Mouse (Mus musculus) bone marrow, adult 2 months (tissue): ENCODE results near the gene Miox. TPM values are rescaled to one million over a fixed set of nuclear protein-coding genes. Genes with fewer than 3 reads are reported as not detected.

Experiments used
- H3K27ac ChIP-seq: fragments of 200-500 bp; 2 replicates; pipeline ENCODE4 v1.5.1; 2012; ENCODE audit warnings: low read depth, mild to moderate bottlenecking, control low read depth, inconsistent platforms, low read length; ENCODE audit not compliant: control insufficient read depth, poor library complexity, insufficient read depth
- H3K4me1 ChIP-seq: fragments of 200-500 bp; 2 replicates; pipeline ENCODE4 v1.6.1; 2011; ENCODE audit warnings: low read length; ENCODE audit not compliant: control insufficient read depth, insufficient read depth
- H3K4me3 ChIP-seq: fragments of 200-500 bp; replicated peaks from 2 replicates; pipeline ENCODE3; 2011; ENCODE audit warnings: mild to moderate bottlenecking, low read depth, low read length, control low read depth; ENCODE audit not compliant: control insufficient read depth
- CTCF ChIP-seq: fragments of 200-500 bp; IDR thresholded peaks from 2 replicates; pipeline ENCODE4 v1.5.1; 2011; ENCODE audit warnings: low read length, control low read depth; ENCODE audit not compliant: control insufficient read depth, insufficient read depth
- POLR2A ChIP-seq: fragments of 200-500 bp; IDR thresholded peaks from 2 replicates; pipeline ENCODE4 v1.6.1; 2011; ENCODE audit warnings: low read depth, mild to moderate bottlenecking, control low read depth, low read length, borderline replicate concordance; ENCODE audit not compliant: control insufficient read depth
- WGBS: fragments of 180-500 bp; shearing (Covaris S2); methylation state at CpG from one replicate; pipeline ENCODE4 v1.1.7; 2018; 5-methylcytosine and 5-hydroxymethylcytosine counted together
- polyA plus RNA-seq: library from polyadenylated mRNA; stranded (reverse); fragments of >200 nt; gene quantifications from 2 replicates; pipeline ENCODE4 v1.2.4, GENCODE M21; 2011; ENCODE audit warnings: low replicate concordance; ENCODE audit not compliant: missing spikeins, insufficient read depth, insufficient read length

Miox gene
- polyA plus RNA-seq, 1 experiment = 15.5 TPM

GRCm38 (mm10) chr15:89376040-89376439 is 41.8 kb downstream of the Miox start:
- no peak for TF ChIP-seq POLR2A
- no peak for TF ChIP-seq CTCF
- no peaks in the 10 kb centered on the region for H3K4me1 ChIP-seq
- 79% methylated on average over 7 of the region's 7 CpGs for WGBS
- H3K27ac ChIP-seq = no peak overlapping the region
- no peak overlapping the region for H3K4me3 ChIP-seq

GRCm38 (mm10) chr15:89376957-89377356 is 42.8 kb downstream of the Miox start, which contains the start of gene Tymp:
TSS of gene Tymp (minus strand) at chr15:89377039.
- Histone ChIP-seq H3K4me3 (no peak within 1 kb of the TSS), H3K27ac (no peak within 1 kb of the TSS), H3K4me1 (no peaks in the 10 kb centered on the region)
- TF ChIP-seq POLR2A = no peak
- no peak for TF ChIP-seq CTCF
- 86% methylated on average over 16 of the region's 16 CpGs for WGBS

- WGBS = 31% methylated on average over 18 of the region's 18 CpGs
- no peak overlapping the region for H3K27ac ChIP-seq
- TF ChIP-seq CTCF (no peak), POLR2A (no peak)
- no peaks in the 10 kb centered on the region for H3K4me1 ChIP-seq
- no peak overlapping the region for H3K4me3 ChIP-seq
Observed at GRCm38 (mm10) chr15:89377362-89377761, 43.2 kb downstream of the Miox start.

GRCm38 (mm10) chr15:89377938-89378828 is 44.0 kb downstream of the Miox start:
- Histone ChIP-seq H3K4me1 (no peaks in the 10 kb centered on the region), H3K4me3 (peak overlapping the region; percentile 2), H3K27ac (no peak overlapping the region)
- TF ChIP-seq CTCF (no peak), POLR2A (no peak)
- 12% methylated on average over 46 of the region's 46 CpGs for WGBS

GRCm38 (mm10) chr15:89378831-89379401 is 44.7 kb downstream of the Miox start, which contains the start of gene Odf3b:
TSS of gene Odf3b (minus strand) at chr15:89379282.
- WGBS = under 1% methylated on average over 33 of the region's 33 CpGs
- H3K4me1 ChIP-seq = no peaks in the 10 kb centered on the region
- peak within 1 kb of the TSS; percentile 2 for H3K4me3 ChIP-seq
- TF ChIP-seq POLR2A (no peak), CTCF (no peak)
- no peak within 1 kb of the TSS for H3K27ac ChIP-seq

GRCm38 (mm10) chr15:89379429-89379828 is 45.2 kb downstream of the Miox start:
- no peak for TF ChIP-seq POLR2A
- TF ChIP-seq CTCF = no peak
- Histone ChIP-seq H3K4me1 (no peaks in the 10 kb centered on the region), H3K27ac (no peak overlapping the region), H3K4me3 (no peak overlapping the region)
- WGBS = 6% methylated on average over 10 of the region's 10 CpGs

- 79% methylated on average over 7 of the region's 7 CpGs for WGBS
- no peak within 1 kb of the TSS for H3K4me3 ChIP-seq
- no peak within 1 kb of the TSS for H3K27ac ChIP-seq
- no peaks in the 10 kb centered on the region for H3K4me1 ChIP-seq
- no peak for TF ChIP-seq POLR2A
- no peak for TF ChIP-seq CTCF
Observed at GRCm38 (mm10) chr15:89384617-89385016, 50.4 kb downstream of the Miox start, which contains the start of gene Klhdc7b. TSS of gene Klhdc7b (plus strand) at chr15:89384917.

Other genes with a start within 250 kb of the Miox start
- 7.0 and 17.9 TPM in 2 replicates for gene Selenoo, start 245.3 kb upstream of the Miox start, polyA plus RNA-seq
- 10.0 and 31.9 TPM in 2 replicates for gene Tubgcp6, start 211.3 kb upstream of the Miox start, polyA plus RNA-seq
- 9.1 and 24.3 TPM in 2 replicates for gene Hdac10, start 205.7 kb upstream of the Miox start, polyA plus RNA-seq
- 6.1 and 14.6 TPM in 2 replicates for gene Mapk12, start 193.7 kb upstream of the Miox start, polyA plus RNA-seq
- 5.7 and 7.6 TPM in 2 replicates for gene Mapk11, start 184.8 kb upstream of the Miox start, polyA plus RNA-seq
- gene Plxnb2, start 153.6 kb upstream of the Miox start, polyA plus RNA-seq = 11.1 and 30.9 TPM in 2 replicates
- 8.1 and 13.6 TPM in 2 replicates for gene Dennd6b, start 137.9 kb upstream of the Miox start, polyA plus RNA-seq
- 42.6 and 54.0 TPM in 2 replicates for gene Ppp6r2, start 122.8 kb upstream of the Miox start, polyA plus RNA-seq
- 54.0 and 160 TPM in 2 replicates for gene Sbf1, start 19.1 kb upstream of the Miox start, polyA plus RNA-seq
- 2.7 TPM in 1 of 2 replicates, not detected in the other for gene Adm2, start 11.7 kb upstream of the Miox start, polyA plus RNA-seq
- 16.7 and 42.0 TPM in 2 replicates for gene Lmf2, start 21.3 kb downstream of the Miox start, polyA plus RNA-seq
- 144 and 191 TPM in 2 replicates for gene Ncaph2, start 21.3 kb downstream of the Miox start, polyA plus RNA-seq
- gene Sco2, start 39.4 kb downstream of the Miox start, polyA plus RNA-seq = 3.5 and 7.7 TPM in 2 replicates
- not detected in 2 replicates for gene Tymp, start 42.6 kb downstream of the Miox start, polyA plus RNA-seq
- 1.7 and 4.9 TPM in 2 replicates for gene Odf3b, start 44.9 kb downstream of the Miox start, polyA plus RNA-seq
- gene Klhdc7b, start 50.5 kb downstream of the Miox start, polyA plus RNA-seq = not detected in 2 replicates
- not detected in 2 replicates for gene Syce3, start 76.1 kb downstream of the Miox start, polyA plus RNA-seq
- 4.3 and 4.7 TPM in 2 replicates for gene Cpt1b, start 91.5 kb downstream of the Miox start, polyA plus RNA-seq
- gene C730034F03Rik, start 95.2 kb downstream of the Miox start, polyA plus RNA-seq = 1.5 TPM in 1 of 2 replicates, not detected in the other
- 1.9 and 5.4 TPM in 2 replicates for gene Gm44502, start 95.3 kb downstream of the Miox start, polyA plus RNA-seq
- 62.9 and 126 TPM in 2 replicates for gene Chkb, start 95.5 kb downstream of the Miox start, polyA plus RNA-seq
- not detected in 2 replicates for gene Mapk8ip2, start 119.5 kb downstream of the Miox start, polyA plus RNA-seq
- 4.1 and 7.2 TPM in 2 replicates for gene Arsa, start 143.0 kb downstream of the Miox start, polyA plus RNA-seq
- 19.5 and 23.6 TPM in 2 replicates for gene Shank3, start 165.2 kb downstream of the Miox start, polyA plus RNA-seq
- gene Acr, start 233.9 kb downstream of the Miox start, polyA plus RNA-seq = not detected in 2 replicates